Mouse (Mus musculus) brain, adult 10 weeks (tissue): ENCODE results near the gene Pprc1. TPM values are rescaled to one million over a fixed set of nuclear protein-coding genes. Genes with fewer than 3 reads are reported as not detected.

Source experiments
- polyA plus RNA-seq: library from polyadenylated mRNA; stranded (reverse); fragments of 350-450 nt; fragmentation: Illumina TruSeq; extraction: RNeasy Lipid Tissue Mini Kit (QIAGEN cat#74804); gene quantifications from one replicate; pipeline ENCODE4 v1.2.3, GENCODE M21; 2015; ENCODE audit warnings: low read depth, low replicate concordance

The Pprc1 gene
- 10.1 TPM for polyA plus RNA-seq

DNA sequence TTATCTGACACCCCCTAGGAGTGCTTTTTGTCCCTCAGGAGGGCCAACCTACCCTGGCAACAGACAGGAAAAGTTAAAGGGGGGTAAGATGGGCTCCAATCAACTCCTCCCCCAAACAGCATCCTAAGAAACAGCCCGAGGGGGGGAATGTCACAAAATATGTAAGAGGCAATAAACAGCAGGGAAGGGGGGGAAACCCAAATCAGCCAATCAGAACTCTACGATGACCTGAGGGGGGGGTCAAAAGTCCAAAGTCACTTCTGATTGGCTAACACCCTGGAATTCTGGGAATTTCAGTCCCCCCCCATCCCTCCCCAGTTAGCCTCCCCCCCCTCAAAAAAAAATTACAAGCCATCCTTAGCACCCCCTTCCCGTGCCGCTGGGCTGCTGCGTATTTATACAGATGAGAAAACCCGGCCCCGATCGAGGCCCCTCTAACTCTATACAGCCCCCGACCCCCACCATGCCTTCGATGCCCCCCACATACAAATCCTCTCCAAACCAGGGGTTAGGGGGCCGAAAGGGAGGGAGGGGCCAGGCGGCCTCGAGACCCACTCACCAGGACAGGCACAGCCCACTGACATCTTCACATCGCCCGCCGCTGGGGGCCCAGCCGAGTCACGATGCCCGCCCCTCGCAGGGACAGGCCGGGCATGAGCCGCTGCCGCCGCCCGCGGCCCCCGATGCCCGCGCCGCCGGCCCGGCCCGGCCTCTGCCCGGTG, at the start of gene Pprc1:
TSS of gene Pprc1 (plus strand) at position 616 of the 722 bp plus-strand sequence.

GRCm38 (mm10) chr19:45997785-45998693, 46.6 kb upstream of the Pprc1 start, which contains the start of gene Armh3:
Armh3 (minus strand) TSS chr19:45998488.

DNA sequence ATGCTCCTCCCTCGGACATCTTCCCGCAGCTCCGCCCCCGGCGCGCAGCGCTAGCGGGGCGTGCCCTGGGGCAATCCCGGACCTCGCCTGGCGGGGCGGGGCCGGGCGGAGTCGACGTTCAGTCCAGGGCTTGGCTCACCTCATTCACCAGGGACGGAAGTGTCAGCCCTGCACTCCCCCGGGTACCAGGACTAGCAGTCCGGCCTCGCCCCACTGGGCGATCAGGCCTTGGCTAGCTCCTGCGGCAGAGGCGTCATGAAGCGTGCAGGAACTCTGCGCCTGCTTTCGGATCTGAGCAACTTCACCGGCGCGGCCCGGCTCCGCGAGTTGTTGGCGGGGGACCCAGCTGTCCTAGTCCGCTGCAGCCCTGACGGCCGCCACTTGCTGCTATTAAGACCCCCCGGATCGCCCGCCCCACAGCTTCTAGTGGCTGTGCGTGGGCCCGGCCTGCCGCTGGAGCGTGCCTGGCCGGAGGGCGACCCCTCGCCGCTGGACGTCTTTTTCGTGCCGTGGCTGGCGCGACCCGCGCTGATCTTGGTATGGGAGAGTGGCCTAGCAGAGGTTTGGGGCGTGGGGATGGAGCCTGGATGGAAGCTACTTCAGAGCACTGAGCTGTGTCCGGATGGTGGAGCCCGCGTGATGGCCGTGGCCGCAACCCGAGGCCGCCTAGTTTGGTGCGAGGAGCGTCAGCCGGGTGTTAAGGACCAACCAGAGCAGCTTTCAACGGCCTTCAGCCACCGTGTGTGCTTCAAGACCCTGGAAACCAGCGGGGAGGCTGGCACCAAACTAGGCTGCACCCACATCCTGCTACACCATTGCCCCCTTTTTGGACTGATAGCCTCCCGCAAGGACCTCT, 41.1 kb upstream of the Pprc1 start, which contains the start of gene Hps6:
TSS of gene Hps6 (plus strand) at position 138 of the 856 bp plus-strand sequence.

DNA sequence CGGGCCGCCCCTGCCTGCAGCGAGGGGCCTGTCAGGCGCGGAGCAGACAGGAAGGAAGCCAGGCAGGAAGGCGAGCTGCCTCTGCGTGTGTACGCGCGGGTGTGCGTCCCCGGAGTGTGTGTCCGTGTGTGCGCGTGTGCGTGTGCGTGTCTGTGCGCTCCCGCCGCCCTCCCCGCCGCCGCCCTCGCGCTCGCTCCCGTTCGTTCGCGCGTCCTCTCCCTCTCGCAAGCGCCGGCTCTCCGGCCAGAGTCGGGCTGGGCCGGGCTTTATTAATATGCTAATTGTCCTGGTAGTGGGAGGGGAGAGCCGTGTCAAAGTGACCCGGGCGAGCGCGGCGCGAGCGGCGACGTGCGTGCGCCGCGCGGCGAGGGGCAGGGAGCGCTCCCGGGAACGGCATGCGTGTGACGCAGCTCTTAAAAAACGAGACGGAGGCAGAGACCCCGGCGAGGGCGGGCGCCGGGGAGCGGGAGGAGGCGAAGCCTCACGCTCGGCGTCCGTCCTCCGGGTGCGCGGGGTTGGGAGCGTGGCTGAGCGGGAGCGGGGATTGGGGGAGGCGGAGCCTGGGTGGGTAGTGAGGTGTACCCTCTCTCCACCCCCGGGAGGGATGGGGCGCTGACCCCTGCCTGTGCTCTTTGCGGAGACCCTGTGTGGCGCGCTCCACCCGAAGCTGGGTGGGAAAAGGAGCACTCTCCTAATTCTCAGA, 458 bp downstream of the Pprc1 start, which contains the start of gene Ldb1:
TSS of gene Ldb1 (minus strand) at position 222 of the 703 bp plus-strand sequence.

DNA sequence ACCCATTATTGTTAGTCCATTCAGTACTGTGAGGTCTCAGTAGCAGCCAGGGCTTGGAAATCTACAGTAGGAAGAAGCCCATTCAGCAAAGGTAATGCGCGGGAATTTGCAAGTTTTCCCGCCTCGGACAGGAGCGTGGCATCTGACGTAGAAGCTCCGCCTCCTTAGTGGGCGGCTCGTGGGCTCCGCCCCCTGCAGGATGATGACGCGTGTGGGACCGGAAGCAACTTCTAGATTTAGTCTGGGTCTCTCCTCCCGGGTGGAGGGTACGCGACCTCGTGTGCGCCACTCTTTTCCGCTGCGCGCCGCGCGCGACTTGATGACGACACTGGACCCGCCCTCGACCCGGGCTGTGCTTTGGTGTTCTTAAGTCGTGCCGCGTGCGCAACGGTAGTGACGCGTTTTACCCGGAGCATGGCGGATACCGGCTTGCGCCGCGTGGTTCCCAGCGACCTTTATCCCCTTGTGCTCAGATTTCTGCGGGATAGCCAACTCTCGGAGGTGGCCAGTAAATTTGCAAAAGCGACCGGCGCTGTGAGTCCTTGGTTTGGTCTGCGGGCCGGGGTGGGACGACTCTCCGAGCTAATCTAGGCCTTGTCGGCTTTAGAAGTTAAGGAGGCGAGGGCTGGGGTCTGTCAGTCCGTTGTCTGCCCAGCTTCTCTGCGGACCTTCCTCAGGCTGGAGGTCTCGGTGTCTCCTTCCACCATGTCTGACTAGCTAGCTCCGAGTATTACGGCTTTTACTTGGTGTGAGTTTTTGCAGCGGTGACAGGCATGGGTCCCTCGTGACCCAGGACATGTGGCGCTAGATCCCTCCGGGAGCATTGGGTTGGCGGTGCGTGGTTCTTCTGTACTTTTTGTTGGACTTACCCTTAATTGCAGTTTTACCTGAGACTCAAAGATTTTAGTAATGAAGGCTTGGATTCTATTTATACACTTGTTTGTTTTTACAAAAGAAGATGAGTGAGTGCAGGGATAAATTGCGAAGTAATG, 31.2 kb downstream of the Pprc1 start, which contains the start of gene Nolc1:
TSS of gene Nolc1 (plus strand) at position 248 of the 992 bp plus-strand sequence.

Other genes with a start within 250 kb of the Pprc1 start
- 121 TPM for gene Kcnip2, start 228.8 kb upstream of the Pprc1 start, polyA plus RNA-seq
- gene Armh3, start 46.4 kb upstream of the Pprc1 start, polyA plus RNA-seq = 15.0 TPM
- 7.0 TPM for gene Hps6, start 41.4 kb upstream of the Pprc1 start, polyA plus RNA-seq
- 112 TPM for gene Ldb1, start 328 bp downstream of the Pprc1 start, polyA plus RNA-seq
- gene Nolc1, start 31.0 kb downstream of the Pprc1 start, polyA plus RNA-seq = 36.4 TPM
- gene Elovl3, start 87.0 kb downstream of the Pprc1 start, polyA plus RNA-seq = not detected
- gene Pitx3, start 103.4 kb downstream of the Pprc1 start, polyA plus RNA-seq = not detected
- 42.6 TPM for gene Gbf1, start 107.6 kb downstream of the Pprc1 start, polyA plus RNA-seq